Mouse (Mus musculus) limb, embryonic 14.5 days (tissue): Measurements from ENCODE around the gene Tasp1. TPM values are rescaled to one million over a fixed set of nuclear protein-coding genes. Genes with fewer than 3 reads are reported as not detected.

Experiments used
- ATAC-seq: fragments of 200-750 bp; cut with Nextera tagmentation; 2 replicates; pipeline ENCODE4 v1.8.0; 2017; ENCODE audit warnings: low read depth, moderate number of reproducible peaks, moderate TSS enrichment; ENCODE audit not compliant: low FRiP score
- DNase-seq: peaks from one replicate; pipeline ENCODE4 v3.0.0-alpha.2; 2015; ENCODE audit warnings: low spot score
- H3K27ac ChIP-seq: fragments of 300-500 bp; sonication (generic); replicated peaks from 2 replicates; pipeline ENCODE4 v1.5.1; 2014; ENCODE audit warnings: low read depth, mild to moderate bottlenecking, low read length, moderate library complexity, mixed read lengths
- H3K27me3 ChIP-seq: fragments of 300-500 bp; sonication (generic); 2 replicates; pipeline ENCODE4 v1.6.1; 2014; ENCODE audit warnings: low read length, mixed read lengths; ENCODE audit not compliant: control insufficient read depth, insufficient read depth
- H3K36me3 ChIP-seq: fragments of 300-500 bp; sonication (generic); 2 replicates; pipeline ENCODE4 v1.6.1; 2014; ENCODE audit warnings: mild to moderate bottlenecking, low read length, moderate library complexity, mixed read lengths; ENCODE audit not compliant: control insufficient read depth, insufficient read depth
- H3K4me1 ChIP-seq: fragments of 300-500 bp; sonication (generic); 2 replicates; pipeline ENCODE4 v1.6.1; 2014; ENCODE audit warnings: antibody characterized with exemption, low read length, mixed read lengths; ENCODE audit not compliant: control insufficient read depth, insufficient read depth
- H3K4me2 ChIP-seq: fragments of 300-500 bp; sonication (generic); replicated peaks from 2 replicates; pipeline ENCODE4 v1.6.1; 2014; ENCODE audit warnings: low read depth, mild to moderate bottlenecking, low read length, moderate library complexity; ENCODE audit not compliant: severe bottlenecking
- H3K4me3 ChIP-seq: fragments of 300-500 bp; sonication (generic); replicated peaks from 2 replicates; pipeline ENCODE4 v1.5.1; 2014; ENCODE audit warnings: low read length
- H3K9ac ChIP-seq: fragments of 300-500 bp; sonication (generic); 2 replicates; pipeline ENCODE4 v1.6.1; 2014; ENCODE audit warnings: mild to moderate bottlenecking, low read depth, low read length, moderate library complexity; ENCODE audit not compliant: severe bottlenecking
- H3K9me3 ChIP-seq: fragments of 300-500 bp; sonication (generic); 2 replicates; pipeline ENCODE4 v1.6.1; 2016; ENCODE audit warnings: low read length; ENCODE audit not compliant: control insufficient read depth
- POLR2A ChIP-seq: fragments of 200-500 bp; IDR thresholded peaks from 2 replicates; pipeline ENCODE4 v1.8.0; 2012; ENCODE audit warnings: inconsistent platforms, mild to moderate bottlenecking, moderate library complexity, borderline replicate concordance; ENCODE audit not compliant: insufficient read depth, insufficient read length; ENCODE audit errors: extremely low read depth
- WGBS: fragments of 180-500 bp; shearing (Covaris S2); extraction: QIAGEN DNeasy Blood & Tissue Kit; methylation state at CpG from one replicate; pipeline ENCODE4 v1.1.7; 2014; 5-methylcytosine and 5-hydroxymethylcytosine counted together
- polyA plus RNA-seq, 2 experiments: library from polyadenylated mRNA; depleted of rRNA in 1 of 2; stranded (reverse) in 1 of 2; unstranded in 1 of 2; fragments of >200 nt; fragmentation: Nextera tagmentation in 1 of 2; extraction: Ambion mirVana in 1 of 2; gene quantifications; 2 replicates each; pipeline versions ENCODE4 v1.2.1 to v1.2.3; 2012 to 2014

The Tasp1 gene
- polyA plus RNA-seq, 2 experiments = 11.6 to 21.0 TPM

GRCm38 (mm10) chr2:139948843-139949242, 117.8 kb downstream of the Tasp1 start:
- no peak overlapping the region for H3K4me2 ChIP-seq
- H3K9me3 ChIP-seq = no peaks in the 10 kb centered on the region
- no peak for TF ChIP-seq POLR2A
- no peak overlapping the region for H3K9ac ChIP-seq
- WGBS = 47% methylated on average over 1 of the region's 1 CpGs
- DNase-seq (no peak), ATAC-seq (no peak)
- H3K36me3 ChIP-seq = peaks cover 3% of the 10 kb centered on the region
- no peaks in the 10 kb centered on the region for H3K4me1 ChIP-seq
- no peak overlapping the region for H3K27ac ChIP-seq
- no peak overlapping the region for H3K4me3 ChIP-seq
- no peaks in the 10 kb centered on the region for H3K27me3 ChIP-seq

- no peak for ATAC-seq
- no peak for DNase-seq
- WGBS = 76% methylated on average over 2 of the region's 2 CpGs
Measured at GRCm38 (mm10) chr2:139937581-139937980, 129.0 kb downstream of the Tasp1 start.

GRCm38 (mm10) chr2:139934577-139934976, 132.0 kb downstream of the Tasp1 start:
- ATAC-seq (peak; percentile 44; the same call in 1 of the 2 replicates), DNase-seq (peak; percentile 64)
- WGBS = 15% methylated on average over 10 of the region's 10 CpGs
- no peaks in the 10 kb centered on the region for H3K36me3 ChIP-seq
- peaks cover 15% of the 10 kb centered on the region for H3K4me1 ChIP-seq
- peak overlapping the region; percentile 11; the same call in 1 of the 2 replicates for H3K4me2 ChIP-seq
- no peak overlapping the region for H3K9ac ChIP-seq
- H3K27me3 ChIP-seq = no peaks in the 10 kb centered on the region
- TF ChIP-seq POLR2A = no peak
- H3K27ac ChIP-seq = peak overlapping the region; percentile 58
- no peak overlapping the region for H3K4me3 ChIP-seq
- no peaks in the 10 kb centered on the region for H3K9me3 ChIP-seq

More at GRCm38 (mm10) chr2:139937581-139937980, 129.0 kb downstream of the Tasp1 start:
- Histone ChIP-seq H3K27me3 (no peaks in the 10 kb centered on the region), H3K4me2 (no peak overlapping the region), H3K4me1 (peaks cover 15% of the 10 kb centered on the region), H3K36me3 (peaks cover 5% of the 10 kb centered on the region; the same call in 1 of the 2 replicates), H3K9ac (no peak overlapping the region), H3K9me3 (no peaks in the 10 kb centered on the region), H3K27ac (no peak overlapping the region), H3K4me3 (no peak overlapping the region)
- TF ChIP-seq POLR2A = no peak

GRCm38 (mm10) chr2:139934033-139934572, 132.5 kb downstream of the Tasp1 start:
- WGBS = 31% methylated on average over 4 of the region's 4 CpGs
- Histone ChIP-seq H3K4me2 (peak overlapping the region; percentile 11; the same call in 1 of the 2 replicates), H3K27ac (peak overlapping the region; percentile 58), H3K4me3 (no peak overlapping the region), H3K9me3 (no peaks in the 10 kb centered on the region), H3K9ac (no peak overlapping the region), H3K36me3 (no peaks in the 10 kb centered on the region), H3K4me1 (peaks cover 15% of the 10 kb centered on the region), H3K27me3 (no peaks in the 10 kb centered on the region)
- ATAC-seq (peak; percentile 41; the same call in 1 of the 2 replicates), DNase-seq (no peak)
- TF ChIP-seq POLR2A = no peak

- Histone ChIP-seq H3K36me3 (no peaks in the 10 kb centered on the region), H3K27me3 (no peaks in the 10 kb centered on the region), H3K4me1 (peaks cover 15% of the 10 kb centered on the region), H3K4me3 (no peak overlapping the region), H3K4me2 (no peak overlapping the region), H3K9ac (no peak overlapping the region), H3K9me3 (no peaks in the 10 kb centered on the region), H3K27ac (no peak overlapping the region)
- TF ChIP-seq POLR2A = no peak
- WGBS = 56% methylated on average over 2 of the region's 2 CpGs
- no peak for ATAC-seq
- no peak for DNase-seq
Measured at GRCm38 (mm10) chr2:139932211-139932610, 134.4 kb downstream of the Tasp1 start.
